Mouse (Mus musculus) E14TG2a.4 (cell line): Measurements from ENCODE around the gene Gm11096.

Source experiments
- H3K27me3 ChIP-seq: 2 replicates; pipeline ENCODE4 v1.6.1; 2014; ENCODE audit warnings: low read length, control low read depth; ENCODE audit not compliant: insufficient read depth
- H3K36me3 ChIP-seq: 2 replicates; pipeline ENCODE4 v1.6.1; 2014; ENCODE audit warnings: low read length, control low read depth; ENCODE audit not compliant: insufficient read depth
- H3K4me1 ChIP-seq: replicated peaks from 2 replicates; pipeline ENCODE4 v1.6.1; 2014; ENCODE audit warnings: low read depth, low read length, control low read depth
- H3K4me3 ChIP-seq: replicated peaks from 2 replicates; pipeline ENCODE4 v1.5.1; 2014; ENCODE audit warnings: mild to moderate bottlenecking, low read length
- H3K9me3 ChIP-seq: 2 replicates; pipeline ENCODE4 v1.6.1; 2014; ENCODE audit warnings: low read length, control low read depth
- CTCF ChIP-seq: conservative IDR thresholded peaks from 2 replicates; pipeline ENCODE4 v1.5.1; 2014; ENCODE audit warnings: low read length
- NANOG ChIP-seq: IDR thresholded peaks from 2 replicates; pipeline ENCODE4 v1.6.1; 2014; ENCODE audit warnings: borderline replicate concordance, low read length, mixed read lengths
- POU5F1 ChIP-seq: IDR thresholded peaks from 2 replicates; pipeline ENCODE4 v1.6.1; 2014; ENCODE audit warnings: low read length, borderline replicate concordance

Gene Gm11096

GRCm38 (mm10) chr17:81459379-81459778, 17.8 kb downstream of the Gm11096 start:
- Histone ChIP-seq H3K4me3 (no peak overlapping the region), H3K27me3 (no peaks in the 10 kb centered on the region)
- TF ChIP-seq CTCF (no peak), POU5F1 (no peak), NANOG (no peak)

GRCm38 (mm10) chr17:81468941-81469340, 27.4 kb downstream of the Gm11096 start:
- Histone ChIP-seq H3K4me1 (no peaks in the 10 kb centered on the region), H3K36me3 (no peaks in the 10 kb centered on the region), H3K9me3 (no peaks in the 10 kb centered on the region), H3K27me3 (no peaks in the 10 kb centered on the region), H3K4me3 (no peak overlapping the region)
- TF ChIP-seq POU5F1 (no peak), CTCF (no peak), NANOG (no peak)

More at GRCm38 (mm10) chr17:81459379-81459778, 17.8 kb downstream of the Gm11096 start:
- no peaks in the 10 kb centered on the region for H3K4me1 ChIP-seq
- no peaks in the 10 kb centered on the region for H3K9me3 ChIP-seq
- no peaks in the 10 kb centered on the region for H3K36me3 ChIP-seq

DNA sequence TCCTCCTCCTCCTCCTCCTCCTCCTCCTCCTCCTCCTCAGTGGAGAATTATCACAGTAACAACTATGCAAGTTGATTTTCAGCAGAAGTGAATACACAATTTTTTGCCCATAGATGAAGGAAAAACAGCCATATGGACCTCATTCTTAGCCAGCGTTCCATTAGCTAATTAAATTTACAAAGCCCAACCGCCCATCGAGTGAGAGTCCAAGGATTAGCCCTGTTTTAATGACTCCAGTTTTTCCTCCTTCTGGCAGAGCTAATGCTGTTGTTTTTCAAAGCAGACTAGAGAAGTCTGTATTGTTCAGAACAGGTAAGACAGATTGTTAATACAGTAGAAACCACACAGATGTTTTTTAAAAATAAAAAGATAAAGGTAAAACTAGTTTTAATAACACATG, 31.8 kb downstream of the Gm11096 start:
- Histone ChIP-seq H3K36me3 (no peaks in the 10 kb centered on the region), H3K27me3 (no peaks in the 10 kb centered on the region), H3K9me3 (no peaks in the 10 kb centered on the region), H3K4me1 (no peaks in the 10 kb centered on the region), H3K4me3 (no peak overlapping the region)
- TF ChIP-seq CTCF (no peak), POU5F1 (no peak), NANOG (no peak)

DNA sequence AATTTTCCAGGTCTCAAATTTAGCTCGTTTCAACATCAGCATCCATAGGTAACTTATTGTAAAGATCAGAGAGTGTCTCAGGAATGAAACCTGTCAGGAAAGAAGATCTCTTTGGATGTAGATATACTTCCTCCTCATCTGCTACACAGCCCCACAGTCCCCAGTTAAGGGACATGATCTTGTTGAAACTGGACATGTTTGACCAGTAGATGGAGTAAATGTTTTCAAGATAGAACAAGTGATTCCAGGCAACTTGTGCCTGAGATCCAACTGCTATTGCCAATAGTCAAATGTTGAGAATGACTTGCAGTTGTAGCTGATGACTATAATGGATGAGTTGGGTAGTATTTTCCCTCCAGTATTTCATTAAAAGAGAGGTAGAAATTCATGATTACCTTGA, 35.9 kb downstream of the Gm11096 start:
- Histone ChIP-seq H3K27me3 (no peaks in the 10 kb centered on the region), H3K4me3 (no peak overlapping the region), H3K36me3 (no peaks in the 10 kb centered on the region), H3K9me3 (peaks cover 5% of the 10 kb centered on the region), H3K4me1 (no peaks in the 10 kb centered on the region)
- TF ChIP-seq POU5F1: no peak
- TF ChIP-seq NANOG: no peak

DNA sequence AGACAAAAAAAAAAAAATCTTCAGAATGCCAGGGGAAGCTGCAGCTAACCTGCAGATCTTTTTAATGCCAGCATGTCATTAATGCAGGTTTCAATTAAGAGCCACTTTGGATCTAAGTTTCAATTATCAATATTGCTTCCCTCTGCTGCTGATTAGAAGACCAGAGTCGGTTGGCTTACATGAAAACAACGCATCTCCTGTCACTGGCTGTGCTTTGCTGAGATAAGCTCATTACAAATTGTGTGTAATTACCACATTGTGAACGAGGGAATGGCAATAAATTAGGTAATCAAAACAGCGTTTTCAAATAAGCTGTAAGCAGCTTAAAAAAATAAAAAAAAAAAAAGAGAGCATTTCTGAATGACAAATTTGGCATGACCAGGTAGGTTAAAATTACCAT, 38.2 kb downstream of the Gm11096 start:
- Histone ChIP-seq H3K9me3 (peaks cover 5% of the 10 kb centered on the region), H3K36me3 (no peaks in the 10 kb centered on the region), H3K27me3 (no peaks in the 10 kb centered on the region), H3K4me1 (no peaks in the 10 kb centered on the region), H3K4me3 (no peak overlapping the region)
- TF ChIP-seq POU5F1 (no peak), CTCF (no peak), NANOG (no peak)

DNA sequence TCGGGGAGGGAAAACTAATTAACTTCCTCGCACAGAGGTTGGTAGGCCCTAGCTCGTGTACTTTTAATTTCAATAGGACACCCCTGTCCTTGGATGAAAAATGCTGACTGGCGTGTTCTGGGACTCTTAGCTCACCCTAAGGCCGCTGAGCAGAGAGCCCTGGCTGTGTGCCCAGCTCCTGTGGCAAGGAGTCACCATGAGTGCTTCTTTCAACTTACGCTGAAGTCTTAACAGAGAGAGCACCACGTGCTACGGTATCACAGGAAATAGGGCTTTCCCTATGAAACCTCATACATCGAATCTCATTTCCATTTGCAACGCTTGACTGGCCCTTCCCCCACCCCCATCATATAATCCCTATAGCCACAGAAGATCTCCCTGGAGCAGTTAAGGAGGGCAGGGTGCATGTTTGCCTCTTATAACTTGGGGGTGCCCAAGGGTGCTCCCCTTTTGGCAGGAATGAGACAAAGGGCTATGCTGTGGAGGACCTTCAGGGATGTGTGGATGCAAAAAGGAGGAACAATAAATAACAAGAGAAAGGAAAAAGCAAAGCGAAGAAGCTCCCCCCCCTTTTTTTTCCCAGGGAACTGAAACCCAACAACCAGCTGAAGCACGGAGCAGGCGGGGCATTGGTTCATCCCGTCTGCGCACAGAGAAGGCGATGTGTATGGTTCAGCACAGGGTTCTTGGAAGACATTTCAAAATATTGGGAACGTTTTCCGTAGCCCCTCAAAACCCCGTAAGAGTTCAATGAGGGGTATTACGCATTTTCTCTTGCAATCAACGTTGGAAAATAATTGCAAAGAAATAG, 39.0 kb downstream of the Gm11096 start:
- TF ChIP-seq CTCF (no peak), NANOG (no peak), POU5F1 (no peak)
- no peak overlapping the region for H3K4me3 ChIP-seq

DNA sequence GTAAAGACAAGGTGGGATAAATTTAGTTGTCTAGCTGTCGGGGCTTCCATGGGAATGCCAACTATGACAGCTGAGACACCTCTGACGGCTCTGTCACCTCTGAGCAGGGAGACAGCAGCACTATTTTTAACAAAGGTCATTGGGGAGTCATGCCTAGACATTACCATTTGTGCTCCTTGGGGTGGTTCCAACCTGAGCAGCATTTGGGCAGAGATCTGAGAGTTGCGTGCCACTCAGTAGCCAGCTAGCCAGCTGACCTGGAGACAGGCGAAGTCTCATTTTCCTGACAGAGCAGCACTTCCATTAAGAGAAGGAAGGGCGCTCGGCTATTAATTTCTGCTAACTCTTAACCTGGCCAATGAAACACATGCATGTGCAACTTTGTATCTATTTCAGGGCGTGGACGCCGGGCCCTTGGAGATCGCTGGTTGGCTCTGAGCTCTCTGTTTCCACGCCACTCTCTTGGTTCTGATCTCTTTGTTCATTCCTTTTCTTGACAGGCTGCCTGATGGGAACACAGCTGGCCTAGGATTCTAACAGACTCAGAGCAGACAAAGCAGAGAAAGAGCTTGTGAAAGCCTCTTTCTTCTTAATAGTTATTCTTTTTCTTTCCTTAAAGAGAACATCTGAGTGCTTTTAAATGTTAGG, 40.4 kb downstream of the Gm11096 start:
- Histone ChIP-seq H3K4me1 (no peaks in the 10 kb centered on the region), H3K36me3 (no peaks in the 10 kb centered on the region), H3K4me3 (no peak overlapping the region), H3K9me3 (peaks cover 5% of the 10 kb centered on the region), H3K27me3 (no peaks in the 10 kb centered on the region)
- no peak for TF ChIP-seq CTCF
- TF ChIP-seq POU5F1: no peak
- no peak for TF ChIP-seq NANOG

More for the DNA sequence above, 39.0 kb downstream of the Gm11096 start:
- Histone ChIP-seq H3K27me3 (no peaks in the 10 kb centered on the region), H3K4me1 (no peaks in the 10 kb centered on the region), H3K9me3 (peaks cover 5% of the 10 kb centered on the region), H3K36me3 (no peaks in the 10 kb centered on the region)

- Histone ChIP-seq H3K9me3 (no peaks in the 10 kb centered on the region), H3K4me1 (no peaks in the 10 kb centered on the region), H3K27me3 (no peaks in the 10 kb centered on the region), H3K4me3 (no peak overlapping the region), H3K36me3 (no peaks in the 10 kb centered on the region)
- TF ChIP-seq NANOG (no peak), POU5F1 (no peak), CTCF (no peak)
Measured at GRCm38 (mm10) chr17:81486388-81486787, 44.8 kb downstream of the Gm11096 start.
